Mouse (Mus musculus): ENCODE results near the gene Gm20458.

DNA sequence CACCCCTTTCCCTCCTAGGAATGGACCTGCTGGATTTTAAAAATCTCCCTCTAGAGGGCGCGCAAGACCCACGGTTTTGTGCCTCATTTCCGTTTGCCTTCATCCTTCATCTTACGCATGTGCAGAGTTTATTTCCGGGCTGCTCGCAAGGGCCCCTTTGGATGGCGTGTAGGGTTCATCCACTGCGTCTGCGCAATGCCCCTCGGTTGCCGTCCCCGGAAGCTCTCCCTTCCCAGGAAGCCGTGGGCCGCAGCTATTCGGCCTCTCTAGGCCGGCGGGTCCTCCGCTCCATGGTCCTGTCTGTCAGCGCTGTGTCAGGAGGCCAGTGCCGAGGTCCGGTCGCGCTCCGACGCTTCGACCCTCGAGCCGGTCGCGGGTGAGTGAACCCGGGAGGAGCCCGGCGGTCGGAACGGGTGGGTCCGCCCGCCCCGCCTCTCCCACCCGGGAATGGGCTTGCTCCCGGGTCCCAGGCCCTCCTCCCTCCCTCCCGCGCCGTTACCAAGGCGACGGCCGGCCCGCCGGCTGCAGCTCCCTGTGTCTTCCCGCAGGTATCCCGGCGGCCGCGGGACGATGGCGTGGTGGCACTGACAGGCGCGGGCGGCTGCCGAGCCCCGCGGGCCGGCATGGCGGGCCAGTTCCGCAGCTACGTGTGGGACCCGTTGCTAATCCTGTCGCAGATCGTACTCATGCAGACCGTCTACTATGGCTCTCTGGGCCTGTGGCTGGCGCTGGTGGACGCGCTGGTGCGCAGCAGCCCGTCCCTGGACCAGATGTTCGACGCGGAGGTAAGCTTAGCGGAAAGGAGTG lies at the start of gene Gm20458:
- TF ChIP-seq POLR2A (IDR thresholded peaks at IDR 0.05; ENCODE audit: low read depth, low read length) (peak; percentile 36), CTCF (conservative IDR thresholded peaks at IDR 0.05; ENCODE audit: insufficient read depth, insufficient read length, low read depth, low read length) (peak; percentile 85)

Data from kidney, adult 2 months (tissue).